Mouse (Mus musculus) thymus, adult 2 months (tissue): Measurements from ENCODE around the gene Olfr193. TPM values are rescaled to one million over a fixed set of nuclear protein-coding genes. Genes with fewer than 3 reads are reported as not detected.
"Not testable (repeated sequence)": the region's sequence is repeated elsewhere in the genome, so short reads cannot be mapped to it uniquely, and the experiment has no call there.

Experiments used
- DNase-seq: peaks from one replicate; pipeline ENCODE4 v3.0.0; 2021
- H3K27ac ChIP-seq: fragments of 200-500 bp; 2 replicates; pipeline ENCODE4 v1.5.1; 2012; ENCODE audit warnings: low read length, control low read depth; ENCODE audit not compliant: control insufficient read depth, insufficient read depth
- H3K27me3 ChIP-seq: fragments of 200-500 bp; 2 replicates; pipeline ENCODE4 v1.6.1; 2012; ENCODE audit warnings: mild to moderate bottlenecking, low read length, moderate library complexity, mixed read lengths; ENCODE audit not compliant: control insufficient read depth, insufficient read depth
- H3K36me3 ChIP-seq: fragments of 200-500 bp; 2 replicates; pipeline ENCODE4 v1.6.1; 2012; ENCODE audit warnings: mild to moderate bottlenecking, low read length, moderate library complexity; ENCODE audit not compliant: control insufficient read depth, insufficient read depth
- H3K4me1 ChIP-seq: fragments of 200-500 bp; replicated peaks from 2 replicates; pipeline ENCODE4 v1.6.1; 2012; ENCODE audit warnings: low read length; ENCODE audit not compliant: control insufficient read depth, insufficient read depth
- H3K4me3 ChIP-seq: fragments of 200-500 bp; 2 replicates; pipeline ENCODE4 v1.5.1; 2012; ENCODE audit warnings: mild to moderate bottlenecking, low read length, control low read depth, moderate library complexity; ENCODE audit not compliant: control insufficient read depth, insufficient read depth
- CTCF ChIP-seq: fragments of 200-500 bp; IDR thresholded peaks from 2 replicates; pipeline ENCODE4 v1.5.1; 2012; ENCODE audit warnings: mild to moderate bottlenecking, control low read depth, low read length, moderate library complexity, borderline replicate concordance; ENCODE audit not compliant: control insufficient read depth, poor library complexity, insufficient read depth; ENCODE audit errors: extremely low read depth
- POLR2A ChIP-seq: fragments of 200-500 bp; IDR thresholded peaks from 2 replicates; pipeline ENCODE4 v1.6.1; 2012; ENCODE audit warnings: mild to moderate bottlenecking, low read length, control low read depth, moderate library complexity; ENCODE audit not compliant: control insufficient read depth, poor library complexity, insufficient read depth; ENCODE audit errors: extremely low read depth
- WGBS: fragments of 180-500 bp; shearing (Covaris S2); methylation state at CpG from one replicate; pipeline ENCODE4 v1.1.7; 2018; 5-methylcytosine and 5-hydroxymethylcytosine counted together
- polyA plus RNA-seq: library from polyadenylated mRNA; depleted of rRNA; stranded (reverse); fragments of >200 nt; gene quantifications from 2 replicates; pipeline ENCODE4 v1.2.3, GENCODE M21; 2012; rRNA removed

Olfr193 gene
- polyA plus RNA-seq, result not detected in 2 replicates

DNA sequence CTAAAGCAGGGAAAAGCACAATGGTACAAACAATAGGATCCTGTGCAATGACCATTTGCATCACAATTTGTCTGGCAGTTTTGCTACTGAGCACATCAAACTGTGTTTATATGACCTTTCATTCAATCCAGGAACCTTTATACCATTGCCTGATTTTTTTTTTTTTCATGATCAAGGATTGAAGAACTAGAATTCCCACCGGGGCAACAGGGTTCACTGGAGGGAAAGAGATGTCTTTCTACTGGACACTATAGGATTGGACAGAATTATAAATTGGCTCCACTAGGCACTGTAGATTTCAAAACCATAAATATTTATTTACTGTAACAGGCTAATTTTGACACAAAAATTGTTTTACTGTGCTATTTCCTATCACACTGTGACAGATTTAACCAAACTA, at the start of gene Olfr193:
TSS of gene Olfr193 (minus strand) at position 101 of the 400 bp plus-strand sequence.
- WGBS, result 94% methylated on average over 1 of the region's 1 CpGs

GRCm38 (mm10) chr16:59151996-59152395, 40.3 kb upstream of the Olfr193 start:
- no peak for DNase-seq
- 82% methylated on average over 2 of the region's 2 CpGs for WGBS
- TF ChIP-seq POLR2A (no peak), CTCF (no peak)

More for the DNA sequence above, at the start of gene Olfr193:
- DNase-seq, result no peak
- H3K27me3 ChIP-seq, result no peaks in the 10 kb centered on the region
- no peak for TF ChIP-seq CTCF
- no peak for TF ChIP-seq POLR2A
- no peak within 1 kb of the TSS for H3K4me3 ChIP-seq
- no peaks in the 10 kb centered on the region for H3K36me3 ChIP-seq
- no peaks in the 10 kb centered on the region for H3K4me1 ChIP-seq
- H3K27ac ChIP-seq, result no peak within 1 kb of the TSS

GRCm38 (mm10) chr16:59146746-59147145, 35.1 kb upstream of the Olfr193 start, which contains the start of gene Olfr195:
Gene Olfr195 (plus strand): TSS chr16:59147046.
- WGBS, result 90% methylated on average over 1 of the region's 1 CpGs
- no peak for DNase-seq
- Histone ChIP-seq H3K36me3 (no peaks in the 10 kb centered on the region), H3K4me1 (no peaks in the 10 kb centered on the region), H3K27ac (no peak within 1 kb of the TSS), H3K4me3 (no peak within 1 kb of the TSS), H3K27me3 (no peaks in the 10 kb centered on the region)
- no peak for TF ChIP-seq POLR2A
- TF ChIP-seq CTCF, result no peak

More at GRCm38 (mm10) chr16:59151996-59152395, 40.3 kb upstream of the Olfr193 start:
- Histone ChIP-seq H3K4me1 (no peaks in the 10 kb centered on the region), H3K4me3 (no peak overlapping the region), H3K27me3 (no peaks in the 10 kb centered on the region), H3K27ac (no peak overlapping the region), H3K36me3 (no peaks in the 10 kb centered on the region)

DNA sequence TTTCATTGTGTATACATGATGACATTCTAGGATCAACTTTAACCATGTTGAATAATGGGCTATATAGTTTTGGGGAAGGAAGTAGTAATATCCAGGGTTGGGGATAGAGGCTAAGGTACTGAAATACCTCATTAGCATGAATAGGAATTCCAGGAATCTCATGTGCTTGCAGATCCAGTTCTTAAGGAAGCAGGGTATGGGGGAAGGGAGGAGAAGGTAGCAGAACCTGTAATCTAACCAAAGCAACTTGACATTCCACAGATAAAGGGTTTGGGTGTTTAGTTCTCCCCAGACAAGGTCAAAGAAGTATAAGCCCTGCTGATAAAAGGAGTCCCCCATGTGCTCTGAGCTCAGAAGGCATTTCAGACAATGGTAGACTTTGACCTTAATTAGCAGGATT, 29.4 kb upstream of the Olfr193 start:
- DNase-seq, result no peak
- Histone ChIP-seq H3K27ac (no peak overlapping the region), H3K4me3 (no peak overlapping the region), H3K4me1 (no peaks in the 10 kb centered on the region), H3K27me3 (no peaks in the 10 kb centered on the region), H3K36me3 (no peaks in the 10 kb centered on the region)
- TF ChIP-seq CTCF (no peak), POLR2A (no peak)

GRCm38 (mm10) chr16:59130740-59131139, 19.1 kb upstream of the Olfr193 start:
- Histone ChIP-seq H3K4me1 (no peaks in the 10 kb centered on the region), H3K36me3 (no peaks in the 10 kb centered on the region), H3K4me3 (no peak overlapping the region), H3K27ac (no peak overlapping the region), H3K27me3 (no peaks in the 10 kb centered on the region)
- no peak for TF ChIP-seq CTCF
- no peak for TF ChIP-seq POLR2A
- no peak for DNase-seq
- WGBS, result 90% methylated on average over 1 of the region's 1 CpGs

DNA sequence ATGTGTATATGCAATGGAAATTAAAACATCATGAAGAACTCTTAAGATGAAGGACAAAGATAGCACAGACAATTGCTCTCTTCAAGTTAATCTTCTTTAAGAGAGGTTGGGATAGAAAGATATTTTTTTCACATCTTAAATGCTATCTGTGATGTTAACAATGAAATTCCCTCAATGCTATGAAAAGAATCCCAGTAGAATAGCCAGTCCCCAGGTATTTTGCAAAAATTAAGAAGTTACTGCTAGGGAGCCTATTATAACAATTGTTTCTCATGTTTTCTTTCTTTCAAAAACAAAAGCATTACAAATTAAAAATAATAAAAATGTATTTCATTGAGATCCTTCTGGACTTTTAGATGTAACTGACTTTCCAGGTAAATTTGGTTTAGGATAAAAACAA, 9.3 kb upstream of the Olfr193 start, which contains the start of gene Olfr194:
TSS of gene Olfr194 (minus strand) at position 101 of the 400 bp plus-strand sequence.
- no peaks in the 10 kb centered on the region for H3K4me1 ChIP-seq
- no peak within 1 kb of the TSS for H3K4me3 ChIP-seq
- no peak for DNase-seq
- H3K36me3 ChIP-seq, result no peaks in the 10 kb centered on the region
- TF ChIP-seq POLR2A (no peak), CTCF (no peak)
- H3K27me3 ChIP-seq, result no peaks in the 10 kb centered on the region
- no peak within 1 kb of the TSS for H3K27ac ChIP-seq

GRCm38 (mm10) chr16:59108522-59108921, 3.2 kb downstream of the Olfr193 start:
- DNase-seq, H3K27ac ChIP-seq, H3K4me3 ChIP-seq, H3K27me3 ChIP-seq, H3K36me3 ChIP-seq, H3K4me1 ChIP-seq: not testable (repeated sequence)
- WGBS, result 64% methylated on average over 5 of the region's 5 CpGs
